Mouse (Mus musculus): ENCODE measurements around the gene Ankrd26.

The Ankrd26 gene

GRCm38 (mm10) chr6:118478957-118479708, 82.9 kb downstream of the Ankrd26 start, which contains the start of gene Zfp9:
TSS of gene Zfp9 (minus strand) at chr6:118479320.
- DNase-seq (ENCODE audit: low spot score in 2 of 2), result peak; percentile 75 to 78

- DNase-seq (ENCODE audit: low spot score in 2 of 2), result no peak
Observed at GRCm38 (mm10) chr6:118477875-118478785, 83.9 kb downstream of the Ankrd26 start.

GRCm38 (mm10) chr6:118462069-118462705, 99.8 kb downstream of the Ankrd26 start:
- DNase-seq (ENCODE audit: low spot score in 2 of 2), result no peak

- no peak for DNase-seq (ENCODE audit: low spot score in 2 of 2)
Observed at GRCm38 (mm10) chr6:118457726-118458125, 104.3 kb downstream of the Ankrd26 start.

- DNase-seq (ENCODE audit: low spot score in 2 of 2), result peak; percentile 91 to 93
Observed at GRCm38 (mm10) chr6:118455042-118455631, 106.9 kb downstream of the Ankrd26 start, which contains the start of gene Zfp248. TSS of gene Zfp248 (minus strand) at chr6:118455528.

GRCm38 (mm10) chr6:118454452-118454851, 107.6 kb downstream of the Ankrd26 start:
- peak in 1 of 2 experiments; percentile 10 for DNase-seq (ENCODE audit: low spot score in 2 of 2)
